Mouse (Mus musculus): Measurements from ENCODE around the gene Samd4b.

Gene Samd4b

GRCm38 (mm10) chr7:28359854-28360253 is 238.1 kb downstream of the Samd4b start:
- DNase-seq (ENCODE audit: low spot score in 2 of 2) = no peak

GRCm38 (mm10) chr7:28358431-28358830 is 239.5 kb downstream of the Samd4b start:
- DNase-seq (ENCODE audit: low spot score in 2 of 2) = no peak

GRCm38 (mm10) chr7:28357984-28358383 is 240.0 kb downstream of the Samd4b start:
- no peak for DNase-seq (ENCODE audit: low spot score in 2 of 2)

- no peak for DNase-seq (ENCODE audit: low spot score in 2 of 2)
Measured at GRCm38 (mm10) chr7:28356981-28357380, 241.0 kb downstream of the Samd4b start.

- DNase-seq (ENCODE audit: low spot score in 2 of 2) = no peak
Measured at GRCm38 (mm10) chr7:28355221-28355620, 242.7 kb downstream of the Samd4b start.

GRCm38 (mm10) chr7:28354596-28354995 is 243.3 kb downstream of the Samd4b start:
- DNase-seq (ENCODE audit: low spot score in 2 of 2) = no peak

GRCm38 (mm10) chr7:28354113-28354581 is 243.8 kb downstream of the Samd4b start:
- no peak for DNase-seq (ENCODE audit: low spot score in 2 of 2)

GRCm38 (mm10) chr7:28353267-28353666 is 244.7 kb downstream of the Samd4b start:
- DNase-seq (ENCODE audit: low spot score in 2 of 2) = no peak

GRCm38 (mm10) chr7:28351676-28352191 is 246.2 kb downstream of the Samd4b start:
- DNase-seq (ENCODE audit: low spot score in 2 of 2) = no peak

GRCm38 (mm10) chr7:28350155-28350883 is 247.6 kb downstream of the Samd4b start, which contains the start of gene Rps16:
TSS of gene Rps16 (plus strand) at chr7:28350652.
- DNase-seq (ENCODE audit: low spot score in 2 of 2) = peak; percentile 96 to 99

Data from urinary bladder, postnatal 36 days (tissue).